Mouse (Mus musculus) stomach, postnatal 0 days (tissue): ENCODE data around the gene Cog5. TPM values are rescaled to one million over a fixed set of nuclear protein-coding genes. Genes with fewer than 3 reads are reported as not detected.

Source experiments
- ATAC-seq: fragments of 200-750 bp; cut with Nextera tagmentation; 2 replicates; pipeline ENCODE4 v1.8.0; 2017; ENCODE audit not compliant: low FRiP score, low TSS enrichment
- DNase-seq: peaks from one replicate; pipeline ENCODE4 v3.0.0-alpha.2; 2016; ENCODE audit warnings: low spot score
- H3K27ac ChIP-seq: fragments of 300-500 bp; sonication (generic); replicated peaks from 2 replicates; pipeline ENCODE4 v1.5.1; 2014; ENCODE audit warnings: mild to moderate bottlenecking, control low read depth
- H3K27me3 ChIP-seq: fragments of 300-500 bp; sonication (generic); 2 replicates; pipeline ENCODE4 v1.6.1; 2014; ENCODE audit warnings: low read length; ENCODE audit not compliant: control insufficient read depth, insufficient read depth
- H3K36me3 ChIP-seq: fragments of 300-500 bp; sonication (generic); 2 replicates; pipeline ENCODE4 v1.6.1; 2014; ENCODE audit warnings: low read length, mixed read lengths; ENCODE audit not compliant: control insufficient read depth, insufficient read depth
- H3K4me1 ChIP-seq: fragments of 300-500 bp; sonication (generic); replicated peaks from 2 replicates; pipeline ENCODE4 v1.6.1; 2014; ENCODE audit warnings: antibody characterized with exemption; ENCODE audit not compliant: control insufficient read depth, insufficient read depth
- H3K4me2 ChIP-seq: fragments of 300-500 bp; sonication (generic); replicated peaks from 2 replicates; pipeline ENCODE4 v1.6.1; 2014; ENCODE audit warnings: low read depth, mild to moderate bottlenecking, control low read depth, moderate library complexity
- H3K4me3 ChIP-seq: fragments of 300-500 bp; sonication (generic); 2 replicates; pipeline ENCODE4 v1.5.1; 2014; ENCODE audit warnings: low read depth, low read length, control low read depth
- H3K9ac ChIP-seq: fragments of 300-500 bp; sonication (generic); 2 replicates; pipeline ENCODE4 v1.6.1; 2014; ENCODE audit warnings: mild to moderate bottlenecking, low read length, control low read depth, mixed read lengths
- H3K9me3 ChIP-seq: fragments of 300-500 bp; sonication (generic); 2 replicates; pipeline ENCODE4 v1.6.1; 2016; ENCODE audit warnings: low read length; ENCODE audit not compliant: control insufficient read depth
- CTCF ChIP-seq: IDR thresholded peaks from 2 replicates; pipeline ENCODE4 v1.5.1; 2016; ENCODE audit warnings: antibody characterized with exemption, low read depth, mild to moderate bottlenecking, moderate library complexity
- EP300 ChIP-seq: optimal IDR thresholded peaks from 2 replicates; pipeline ENCODE3; 2016; ENCODE audit warnings: antibody characterized with exemption
- WGBS: fragments of 180-500 bp; shearing (Covaris S2); extraction: QIAGEN DNeasy Blood & Tissue Kit; methylation state at CpG from one replicate; pipeline ENCODE4 v1.1.7; 2014; 5-methylcytosine and 5-hydroxymethylcytosine counted together
- polyA plus RNA-seq: library from polyadenylated mRNA; unstranded; fragments of >200 nt; fragmentation: Nextera tagmentation; extraction: Ambion mirVana; gene quantifications from 2 replicates; pipeline ENCODE4 v1.2.1, GENCODE M21; 2015

Gene Cog5
- polyA plus RNA-seq, 1 experiment from 2014 or later: 14.4 TPM

DNA sequence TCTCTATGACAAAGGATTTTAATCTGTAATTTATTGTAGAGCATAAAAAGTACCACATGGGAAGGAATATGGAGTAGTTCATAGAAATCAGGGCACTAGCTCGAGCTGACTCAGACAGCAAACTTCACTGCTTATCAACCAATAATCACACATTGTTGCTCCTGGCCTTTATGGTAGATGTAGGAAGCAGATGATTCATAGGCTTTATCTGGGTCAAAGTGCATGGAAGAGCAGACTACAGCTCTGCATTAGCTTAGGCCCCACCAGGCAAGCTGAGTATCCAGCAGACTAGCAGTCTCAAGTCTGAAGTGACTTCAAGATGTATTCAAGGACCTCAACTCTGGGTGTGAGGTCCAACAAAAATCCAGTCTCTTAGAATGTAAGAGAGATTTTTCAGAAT, 228.1 kb downstream of the Cog5 start:
- WGBS: 41% methylated on average over 1 of the region's 1 CpGs
- DNase-seq: no peak
- no peak overlapping the region for H3K4me2 ChIP-seq
- peak; percentile 90 for ATAC-seq
- no peak overlapping the region for H3K27ac ChIP-seq
- H3K4me1 ChIP-seq: no peaks in the 10 kb centered on the region
- H3K4me3 ChIP-seq: no peak overlapping the region
- H3K9me3 ChIP-seq: no peaks in the 10 kb centered on the region
- no peak overlapping the region for H3K9ac ChIP-seq
- TF ChIP-seq CTCF (no peak), EP300 (no peak)
- H3K27me3 ChIP-seq: no peaks in the 10 kb centered on the region
- H3K36me3 ChIP-seq: peaks cover 4% of the 10 kb centered on the region; the same call in 1 of the 2 replicates

- Histone ChIP-seq H3K4me3 (no peak overlapping the region), H3K4me1 (no peaks in the 10 kb centered on the region), H3K9me3 (no peaks in the 10 kb centered on the region), H3K9ac (no peak overlapping the region), H3K4me2 (no peak overlapping the region), H3K36me3 (peaks cover 4% of the 10 kb centered on the region; the same call in 1 of the 2 replicates), H3K27ac (no peak overlapping the region), H3K27me3 (no peaks in the 10 kb centered on the region)
- DNase-seq (no peak), ATAC-seq (no peak)
- WGBS: 88% methylated on average over 4 of the region's 4 CpGs
- no peak for TF ChIP-seq EP300
- TF ChIP-seq CTCF: no peak
Observed at GRCm38 (mm10) chr12:31884365-31884764, 229.7 kb downstream of the Cog5 start.

- Histone ChIP-seq H3K4me1 (no peaks in the 10 kb centered on the region), H3K9ac (no peak overlapping the region), H3K4me2 (no peak overlapping the region), H3K4me3 (no peak overlapping the region), H3K27me3 (no peaks in the 10 kb centered on the region), H3K36me3 (peaks cover 4% of the 10 kb centered on the region; the same call in 1 of the 2 replicates), H3K27ac (no peak overlapping the region), H3K9me3 (no peaks in the 10 kb centered on the region)
- DNase-seq (no peak), ATAC-seq (no peak)
- WGBS: 82% methylated on average over 4 of the region's 4 CpGs
- no peak for TF ChIP-seq EP300
- no peak for TF ChIP-seq CTCF
Observed at GRCm38 (mm10) chr12:31885084-31885483, 230.4 kb downstream of the Cog5 start.

GRCm38 (mm10) chr12:31885844-31886606, 231.4 kb downstream of the Cog5 start:
- H3K9ac ChIP-seq: no peak overlapping the region
- H3K27ac ChIP-seq: no peak overlapping the region
- H3K4me2 ChIP-seq: no peak overlapping the region
- H3K9me3 ChIP-seq: no peaks in the 10 kb centered on the region
- peaks cover 4% of the 10 kb centered on the region; the same call in 1 of the 2 replicates for H3K36me3 ChIP-seq
- ATAC-seq: no peak
- TF ChIP-seq CTCF (no peak), EP300 (no peak)
- no peak for DNase-seq
- H3K4me3 ChIP-seq: no peak overlapping the region
- WGBS: 92% methylated on average over 11 of the region's 11 CpGs
- no peaks in the 10 kb centered on the region for H3K4me1 ChIP-seq
- no peaks in the 10 kb centered on the region for H3K27me3 ChIP-seq

GRCm38 (mm10) chr12:31890685-31891084, 236.0 kb downstream of the Cog5 start:
- Histone ChIP-seq H3K9me3 (no peaks in the 10 kb centered on the region), H3K4me1 (no peaks in the 10 kb centered on the region), H3K4me3 (no peak overlapping the region), H3K27me3 (no peaks in the 10 kb centered on the region), H3K4me2 (no peak overlapping the region), H3K9ac (no peak overlapping the region), H3K36me3 (peaks cover 4% of the 10 kb centered on the region; the same call in 1 of the 2 replicates), H3K27ac (no peak overlapping the region)
- TF ChIP-seq EP300 (no peak), CTCF (no peak)
- DNase-seq (no peak), ATAC-seq (no peak)
- WGBS: 58% methylated on average over 6 of the region's 6 CpGs

DNA sequence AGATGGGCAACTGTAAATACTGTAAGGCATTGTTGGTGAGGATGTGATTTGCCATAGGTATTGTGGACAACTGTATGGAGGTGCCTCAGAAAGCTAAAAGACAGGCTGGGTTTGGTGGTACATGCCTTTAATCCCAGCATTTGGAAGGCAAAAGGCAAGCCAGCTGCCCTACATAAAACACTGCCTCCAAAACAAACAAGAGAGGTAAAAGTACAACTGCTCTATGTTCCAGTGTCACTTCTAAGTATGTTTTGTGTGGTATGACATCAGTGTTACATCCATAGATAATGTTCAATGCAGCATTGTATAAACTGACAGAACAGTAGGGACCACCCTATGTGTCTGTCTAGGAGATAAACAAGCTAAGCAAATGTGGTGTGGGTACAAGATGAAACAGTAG, 237.4 kb downstream of the Cog5 start:
- no peaks in the 10 kb centered on the region for H3K27me3 ChIP-seq
- H3K4me1 ChIP-seq: no peaks in the 10 kb centered on the region
- no peak for ATAC-seq
- H3K27ac ChIP-seq: no peak overlapping the region
- H3K4me3 ChIP-seq: no peak overlapping the region
- H3K9me3 ChIP-seq: no peaks in the 10 kb centered on the region
- no peaks in the 10 kb centered on the region for H3K36me3 ChIP-seq
- TF ChIP-seq EP300 (no peak), CTCF (no peak)
- no peak overlapping the region for H3K4me2 ChIP-seq
- no peak for DNase-seq
- H3K9ac ChIP-seq: no peak overlapping the region
